Mouse (Mus musculus) CH12.LX (cell line): ENCODE measurements around the gene Camkmt. TPM values are rescaled to one million over a fixed set of nuclear protein-coding genes. Genes with fewer than 3 reads are reported as not detected.

ENCODE experiments used
- DNase-seq: peaks from one replicate; pipeline ENCODE4 v3.0.0-alpha.2; 2013; ENCODE audit errors: extremely low read depth
- H3K27ac ChIP-seq: 2 replicates; pipeline ENCODE4 v1.5.1; 2012; ENCODE audit warnings: low read depth, mild to moderate bottlenecking, control low read depth, moderate library complexity; ENCODE audit not compliant: insufficient read depth
- H3K27me3 ChIP-seq: replicated peaks from 2 replicates; pipeline ENCODE3; 2012; ENCODE audit warnings: inconsistent platforms
- H3K36me3 ChIP-seq, 2 experiments: replicated peaks in 1 of 2; 2 replicates each; pipeline versions ENCODE3 to v1.6.1; 2012; ENCODE audit warnings: inconsistent platforms in 1 of 2, low read length in 1 of 2, mild to moderate bottlenecking in 1 of 2, mixed read lengths in 1 of 2, moderate library complexity in 1 of 2; ENCODE audit not compliant: control insufficient read depth in 1 of 2, insufficient read depth in 1 of 2
- H3K4me1 ChIP-seq, 2 experiments: 2 replicates each; pipeline ENCODE4 v1.6.1; 2012; ENCODE audit warnings: inconsistent platforms in 1 of 2, moderate library complexity in 1 of 2; ENCODE audit not compliant: insufficient read depth in 2 of 2, control insufficient read depth in 1 of 2
- H3K4me2 ChIP-seq: 2 replicates; pipeline ENCODE4 v1.6.1; 2012; ENCODE audit warnings: low read depth, mild to moderate bottlenecking, control low read depth; ENCODE audit not compliant: poor library complexity, insufficient read depth, severe bottlenecking
- H3K4me3 ChIP-seq, 3 experiments: fragments of 150-350 bp in 1 of 3; sonication (generic) in 1 of 3; replicated peaks in 1 of 3; 2 replicates each; pipeline versions ENCODE3 to v1.5.1; 2011 to 2012; ENCODE audit warnings: low read depth in 2 of 3, low read length in 2 of 3, mild to moderate bottlenecking in 2 of 3, moderate library complexity in 2 of 3, control low read depth in 1 of 3, improper control_type of control experiment in 1 of 3, inconsistent platforms in 1 of 3, mixed read lengths in 1 of 3; ENCODE audit not compliant: poor library complexity in 1 of 3
- H3K79me2 ChIP-seq: replicated peaks from 2 replicates; pipeline ENCODE4 v1.6.1; 2012; ENCODE audit warnings: mild to moderate bottlenecking, moderate library complexity; ENCODE audit not compliant: control insufficient read depth, poor library complexity, insufficient read depth, severe bottlenecking; ENCODE audit errors: extremely low read depth
- H3K9ac ChIP-seq: 2 replicates; pipeline ENCODE4 v1.6.1; 2012; ENCODE audit warnings: low read depth, mild to moderate bottlenecking, control low read depth, moderate library complexity; ENCODE audit not compliant: insufficient read depth
- H3K9me3 ChIP-seq: replicated peaks from 2 replicates; pipeline ENCODE3; 2012; ENCODE audit warnings: low read length, inconsistent platforms, mixed read lengths
- BHLHE40 ChIP-seq: IDR thresholded peaks from 2 replicates; pipeline ENCODE4 v1.6.1; 2011; ENCODE audit warnings: mild to moderate bottlenecking, low read depth, low read length, improper control_type of control experiment
- E2F4 ChIP-seq: IDR thresholded peaks from 2 replicates; pipeline ENCODE4 v1.6.1; 2011; ENCODE audit warnings: low read depth, low read length, improper control_type of control experiment; ENCODE audit not compliant: insufficient replicate concordance
- ELF1 ChIP-seq: IDR thresholded peaks from 2 replicates; pipeline ENCODE4 v1.6.1; 2014; ENCODE audit warnings: low read depth, mild to moderate bottlenecking, inconsistent platforms, low read length, improper control_type of control experiment
- ETS1 ChIP-seq: conservative IDR thresholded peaks from 2 replicates; pipeline ENCODE4 v1.6.1; 2012; ENCODE audit warnings: low read depth, mild to moderate bottlenecking, inconsistent platforms, low read length, improper control_type of control experiment, moderate library complexity
- GABPA ChIP-seq: IDR thresholded peaks from 2 replicates; pipeline ENCODE4 v1.6.1; 2012; ENCODE audit warnings: low read depth, low read length, improper control_type of control experiment, inconsistent platforms; ENCODE audit not compliant: insufficient replicate concordance
- JUND ChIP-seq: conservative IDR thresholded peaks from 2 replicates; pipeline ENCODE4 v1.6.1; 2011; ENCODE audit warnings: low read depth, low read length, improper control_type of control experiment
- MAFK ChIP-seq: IDR thresholded peaks from 2 replicates; pipeline ENCODE4 v1.6.1; 2011; ENCODE audit warnings: low read length, improper control_type of control experiment; ENCODE audit not compliant: insufficient replicate concordance
- MAX ChIP-seq: IDR thresholded peaks from 2 replicates; pipeline ENCODE4 v1.6.1; 2011; ENCODE audit warnings: low read length, improper control_type of control experiment
- MAZ ChIP-seq: IDR thresholded peaks from 2 replicates; pipeline ENCODE4 v1.6.1; 2012; ENCODE audit warnings: low read depth, mild to moderate bottlenecking, inconsistent platforms, low read length, improper control_type of control experiment, moderate library complexity
- MEF2A ChIP-seq: IDR thresholded peaks from 2 replicates; pipeline ENCODE4 v1.6.1; 2014; ENCODE audit warnings: low read depth, mild to moderate bottlenecking, inconsistent platforms, low read length, improper control_type of control experiment, borderline replicate concordance
- MYC ChIP-seq: IDR thresholded peaks from 2 replicates; pipeline ENCODE4 v1.6.1; 2011; ENCODE audit warnings: low read depth, mild to moderate bottlenecking, improper control_type of control experiment, low read length
- NELFE ChIP-seq: IDR thresholded peaks from 2 replicates; pipeline ENCODE4 v1.6.1; 2011; ENCODE audit warnings: low read depth, low read length, improper control_type of control experiment
- NRF1 ChIP-seq: IDR thresholded peaks from 2 replicates; pipeline ENCODE4 v1.6.1; 2014; ENCODE audit warnings: low read depth, mild to moderate bottlenecking, inconsistent platforms, low read length, improper control_type of control experiment, moderate library complexity
- PAX5 ChIP-seq: IDR thresholded peaks from 2 replicates; pipeline ENCODE4 v1.6.1; 2012; ENCODE audit warnings: low read length, inconsistent platforms, mixed read lengths
- POLR2A ChIP-seq: IDR thresholded peaks from 2 replicates; pipeline ENCODE4 v1.6.1; 2011; ENCODE audit warnings: low read depth, mild to moderate bottlenecking, improper control_type of control experiment, low read length
- POLR2AphosphoS2 ChIP-seq: IDR thresholded peaks from 2 replicates; pipeline ENCODE4 v1.6.1; 2011; ENCODE audit warnings: low read depth, low read length, improper control_type of control experiment
- RAD21 ChIP-seq: IDR thresholded peaks from 2 replicates; pipeline ENCODE4 v1.6.1; 2011; ENCODE audit warnings: low read depth, mild to moderate bottlenecking, low read length, improper control_type of control experiment, moderate library complexity
- SIN3A ChIP-seq: IDR thresholded peaks from 2 replicates; pipeline ENCODE4 v1.6.1; 2012; ENCODE audit warnings: low read length, improper control_type of control experiment, inconsistent platforms
- ZC3H11A ChIP-seq: IDR thresholded peaks from 2 replicates; pipeline ENCODE4 v1.6.1; 2012; ENCODE audit warnings: low read depth, mild to moderate bottlenecking, inconsistent platforms, low read length, improper control_type of control experiment
- ZKSCAN1 ChIP-seq: IDR thresholded peaks from 2 replicates; pipeline ENCODE4 v1.6.1; 2012; ENCODE audit warnings: low read depth, inconsistent platforms, low read length, improper control_type of control experiment, borderline replicate concordance
- ZMIZ1 ChIP-seq: IDR thresholded peaks from 2 replicates; pipeline ENCODE4 v1.6.1; 2012; ENCODE audit warnings: low read depth, mild to moderate bottlenecking, inconsistent platforms, low read length, improper control_type of control experiment
- ZNF384 ChIP-seq: IDR thresholded peaks from 2 replicates; pipeline ENCODE4 v1.6.1; 2012; ENCODE audit warnings: low read depth, low read length, improper control_type of control experiment, inconsistent platforms
- dilution Hi-C: fragments of 300-500 bp; cut with MboI; formaldehyde crosslinking; loops from 2 replicates; pipeline ENCODE4 v1.14.3; 2020; ENCODE audit warnings: low sequenced_read_pairs; ENCODE audit not compliant: extremely low pct_unique_long_range_greater_than_20kb, extremely low pct_ligation_motif_present
- in situ Hi-C: fragments of 300-500 bp; cut with MboI; formaldehyde crosslinking; loops from 3 replicates; pipeline ENCODE4 v1.14.3; 2019; ENCODE audit warnings: low sequenced_read_pairs, low pct_ligation_motif_present, low pct_unique_long_range_greater_than_20kb, mixed read lengths
- polyA plus RNA-seq: library from polyadenylated mRNA; unstranded; fragments of >175 nt; gene quantifications from 2 replicates; pipeline ENCODE4 v1.2.1, GENCODE M21; 2012; ENCODE audit warnings: low read depth; ENCODE audit not compliant: insufficient read length
- total RNA-seq, 2 experiments: library from RNA; depleted of rRNA; stranded (reverse); fragments of 300-350 nt in 1 of 2; fragments of >200 nt in 1 of 2; gene quantifications; 2 replicates each; pipeline ENCODE4 v1.2.3; 2012 to 2014

The Camkmt gene
- total and polyA plus RNA-seq, 3 experiments = 1.5 to 4.4 (median 1.8) TPM

DNA sequence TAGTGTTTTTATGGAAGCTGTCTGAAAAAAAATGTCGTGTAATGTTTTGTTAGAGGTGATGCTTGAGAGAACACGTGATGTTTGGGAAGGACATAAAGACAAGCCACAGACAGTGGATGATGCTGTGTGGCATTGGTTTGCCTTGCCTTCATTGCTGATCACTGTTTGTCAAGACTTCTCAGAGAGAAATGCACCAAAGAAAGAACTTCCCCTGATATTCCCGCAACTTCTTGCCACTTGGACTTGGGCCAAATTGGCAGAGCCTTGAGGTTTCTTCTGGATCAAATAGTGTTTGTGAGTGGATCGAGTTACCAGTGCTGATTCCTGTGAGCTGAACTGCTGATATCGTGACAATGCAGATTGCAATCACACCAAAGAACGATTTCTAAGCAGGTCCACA lies 405.5 kb downstream of the Camkmt start:
- no peak overlapping the region for H3K4me2 ChIP-seq

DNA sequence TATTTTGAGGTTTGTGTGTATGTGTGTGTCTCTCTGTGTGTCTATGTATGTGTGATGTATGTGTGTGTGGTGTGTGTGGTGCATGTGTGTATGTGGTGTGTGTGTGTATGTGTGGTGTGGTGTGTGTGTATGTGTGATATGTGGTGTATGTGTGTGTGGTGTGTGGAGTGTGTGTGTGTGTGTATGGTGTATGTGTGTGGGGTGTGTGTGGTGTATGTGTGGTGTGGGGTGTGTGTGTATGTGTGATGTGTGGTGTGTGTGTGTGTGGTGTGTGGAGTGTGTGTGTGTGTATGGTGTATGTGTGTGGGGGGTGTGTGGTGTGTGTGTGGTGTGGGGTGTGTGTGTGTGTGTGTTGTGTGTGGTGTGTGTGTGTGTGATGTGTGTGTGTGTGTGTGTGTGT lies 414.5 kb downstream of the Camkmt start:
- no peak for DNase-seq
- H3K79me2 ChIP-seq = no peaks in the 10 kb centered on the region
- H3K27me3 ChIP-seq = no peaks in the 10 kb centered on the region
- no peaks in the 10 kb centered on the region for H3K36me3 ChIP-seq
- peaks cover 4 to 5% of the 10 kb centered on the region in 2 experiments; a peak in 3 of 4 replicates for H3K4me1 ChIP-seq
- no peak overlapping the region for H3K27ac ChIP-seq
- no peak overlapping the region for H3K9ac ChIP-seq
- H3K9me3 ChIP-seq = no peaks in the 10 kb centered on the region
- TF ChIP-seq MEF2A (no peak), MAFK (no peak), NELFE (no peak), ZKSCAN1 (no peak), E2F4 (no peak), ZMIZ1 (no peak), SIN3A (no peak), MAZ (no peak), JUND (no peak), ZC3H11A (no peak), ZNF384 (no peak), NRF1 (no peak), ETS1 (no peak), MAX (no peak), RAD21 (no peak), POLR2AphosphoS2 (no peak), ELF1 (no peak), GABPA (no peak), PAX5 (no peak)
- dilution Hi-C loops = no loop called here
- in situ Hi-C loops = no loop called here
- H3K4me3 ChIP-seq = no peak overlapping the region
- no peak overlapping the region for H3K4me2 ChIP-seq

More for the DNA sequence above, 405.5 kb downstream of the Camkmt start:
- Histone ChIP-seq H3K36me3 (no peaks in the 10 kb centered on the region), H3K4me1 (peaks cover 0 to 14% of the 10 kb centered on the region in 2 experiments; a peak in 2 of 4 replicates), H3K79me2 (no peaks in the 10 kb centered on the region), H3K27me3 (no peaks in the 10 kb centered on the region), H3K4me3 (no peak overlapping the region), H3K9ac (no peak overlapping the region), H3K27ac (no peak overlapping the region), H3K9me3 (peaks cover 7% of the 10 kb centered on the region)
- no peak for DNase-seq
- in situ Hi-C loops (no loop called here), dilution Hi-C loops (no loop called here)
- TF ChIP-seq BHLHE40 = no peak
- no peak for TF ChIP-seq ZC3H11A
- TF ChIP-seq MAFK = no peak
- TF ChIP-seq POLR2A = no peak
- TF ChIP-seq MYC = no peak
